Mouse (Mus musculus) adrenal gland, postnatal 10 days (tissue): ENCODE results near the gene Nol3. TPM values are rescaled to one million over a fixed set of nuclear protein-coding genes. Genes with fewer than 3 reads are reported as not detected.

ENCODE experiments used
- DNase-seq: peaks from one replicate; pipeline ENCODE4 v3.0.0; 2021; ENCODE audit warnings: mixed read lengths
- total RNA-seq, 2 experiments: library from RNA; stranded (reverse); gene quantifications; 2 replicates each; pipeline ENCODE4 v1.2.3; 2021

The Nol3 gene
- total RNA-seq, 2 experiments from 2014 or later = 9.4 to 13.1 TPM

- no peak for DNase-seq
Observed at GRCm38 (mm10) chr8:105263244-105263912, 12.6 kb upstream of the Nol3 start.

DNA sequence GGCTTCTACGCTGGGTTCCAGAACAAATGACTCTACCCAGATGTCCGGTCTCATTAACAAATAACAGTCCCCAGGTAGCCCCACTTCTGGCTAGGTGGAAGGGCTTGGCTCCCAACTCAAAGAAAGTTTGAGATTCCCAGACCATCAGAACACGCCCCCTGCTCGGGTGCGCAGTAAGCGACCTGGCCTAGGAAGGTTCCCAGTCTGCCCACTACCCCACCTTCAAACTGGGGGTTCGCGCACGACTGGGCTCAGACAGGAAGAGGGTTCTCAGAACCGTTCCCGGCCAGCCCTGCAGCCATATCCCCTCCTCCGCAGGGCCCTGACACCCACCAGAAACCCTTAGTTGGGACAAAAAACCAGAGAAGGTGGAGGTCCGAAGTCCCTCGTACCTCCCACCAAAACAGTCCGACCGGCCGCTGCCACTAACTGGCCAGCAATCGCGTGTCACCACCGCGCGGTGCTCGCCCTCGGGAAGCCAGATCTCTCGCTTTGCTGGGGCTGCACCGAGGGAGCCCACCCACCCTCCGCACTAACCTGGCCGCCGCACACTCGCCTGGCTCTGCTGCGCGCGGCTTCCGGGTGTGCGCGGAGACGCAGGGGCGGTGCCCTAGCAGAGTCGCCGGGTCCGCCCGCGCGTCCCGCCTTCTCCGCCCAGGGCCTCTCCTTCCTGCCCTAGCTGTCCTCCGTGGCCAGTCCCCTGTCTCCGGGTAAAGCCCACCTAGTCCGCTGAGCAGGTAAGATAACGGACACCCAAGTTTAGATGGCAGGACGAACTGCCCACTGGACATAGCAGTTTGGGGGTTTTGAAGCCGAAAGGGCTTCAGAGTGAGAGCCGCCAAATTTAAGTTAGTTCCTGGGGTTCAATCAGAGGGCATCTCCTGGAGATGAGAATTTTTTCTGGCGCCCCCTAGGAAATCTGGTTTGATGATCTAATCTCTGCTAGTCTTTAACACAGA, 11.6 kb upstream of the Nol3 start, which contains the start of the genes Tradd and Fbxl8:
TSS of gene Tradd (minus strand) at position 586 of the 959 bp plus-strand sequence.
TSS of gene Fbxl8 (plus strand) at position 625 of the 959 bp plus-strand sequence.
- peak; percentile 89 for DNase-seq

- DNase-seq = no peak
Observed at GRCm38 (mm10) chr8:105265128-105265527, 10.8 kb upstream of the Nol3 start.

GRCm38 (mm10) chr8:105266775-105267174, 9.2 kb upstream of the Nol3 start:
- no peak for DNase-seq

DNA sequence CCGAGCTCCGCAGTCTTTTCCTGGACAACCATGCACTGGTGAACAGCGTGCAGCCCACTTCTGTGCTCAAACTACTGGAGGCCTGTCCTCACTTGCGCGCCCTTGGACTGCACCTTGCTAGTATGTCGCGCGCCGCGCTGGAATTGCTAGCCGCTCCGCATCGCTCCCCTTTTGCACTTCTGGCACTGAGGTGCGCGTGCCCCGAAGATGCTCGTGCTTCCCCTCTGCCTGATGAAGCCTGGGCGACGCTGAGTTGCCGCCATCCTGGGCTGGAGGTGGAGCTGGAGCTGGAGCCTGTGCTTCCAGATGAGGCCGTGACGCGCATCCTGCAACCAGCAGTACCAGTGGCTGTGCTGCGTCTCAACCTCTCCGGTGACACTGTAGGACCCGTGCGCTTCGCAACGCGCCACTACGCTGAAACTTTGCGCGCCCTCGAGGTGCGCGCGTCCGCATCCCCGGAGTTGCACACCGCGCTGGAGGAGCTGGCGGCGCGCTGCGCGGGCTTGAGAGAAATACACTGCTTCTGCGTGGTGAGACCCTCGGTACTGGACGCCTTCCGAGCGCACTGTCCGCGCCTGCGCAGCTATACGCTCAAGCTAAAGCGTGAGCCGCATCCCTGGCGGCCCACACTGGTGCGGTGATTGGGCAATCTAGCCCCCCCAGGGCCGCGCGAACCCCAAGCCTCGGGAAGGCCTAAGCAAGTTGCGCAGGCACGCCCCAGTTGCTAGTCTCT, 7.4 kb upstream of the Nol3 start:
- DNase-seq = peak; percentile 49

- DNase-seq = peak; percentile 35
Observed at GRCm38 (mm10) chr8:105269075-105269458, 6.9 kb upstream of the Nol3 start.

DNA sequence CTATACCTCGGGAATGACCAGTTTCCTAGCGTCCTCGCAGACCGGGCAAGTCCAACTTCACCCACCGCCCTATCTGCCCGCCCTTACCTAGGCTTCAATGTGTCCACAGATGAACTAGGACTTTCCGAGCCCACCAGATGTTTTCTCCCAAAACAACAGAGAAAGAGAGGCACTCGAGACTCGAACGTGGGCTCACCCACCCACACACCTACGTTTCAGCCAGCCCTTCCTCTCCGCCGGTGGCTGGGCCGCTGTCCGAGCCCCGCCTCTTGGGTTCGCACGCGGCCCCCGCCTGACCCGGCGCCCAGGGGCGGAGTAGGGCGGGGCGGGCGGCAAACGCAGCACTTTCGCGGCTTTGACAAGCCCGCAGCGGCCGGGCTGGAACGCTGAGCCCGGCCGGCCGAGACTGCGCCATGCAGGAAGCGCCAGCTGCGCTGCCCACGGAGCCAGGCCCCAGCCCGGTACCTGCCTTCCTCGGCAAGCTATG, 6.4 kb upstream of the Nol3 start, which contains the start of gene Hsf4:
TSS of gene Hsf4 (plus strand) at position 341 of the 487 bp plus-strand sequence.
- DNase-seq = peak; percentile 82

DNA sequence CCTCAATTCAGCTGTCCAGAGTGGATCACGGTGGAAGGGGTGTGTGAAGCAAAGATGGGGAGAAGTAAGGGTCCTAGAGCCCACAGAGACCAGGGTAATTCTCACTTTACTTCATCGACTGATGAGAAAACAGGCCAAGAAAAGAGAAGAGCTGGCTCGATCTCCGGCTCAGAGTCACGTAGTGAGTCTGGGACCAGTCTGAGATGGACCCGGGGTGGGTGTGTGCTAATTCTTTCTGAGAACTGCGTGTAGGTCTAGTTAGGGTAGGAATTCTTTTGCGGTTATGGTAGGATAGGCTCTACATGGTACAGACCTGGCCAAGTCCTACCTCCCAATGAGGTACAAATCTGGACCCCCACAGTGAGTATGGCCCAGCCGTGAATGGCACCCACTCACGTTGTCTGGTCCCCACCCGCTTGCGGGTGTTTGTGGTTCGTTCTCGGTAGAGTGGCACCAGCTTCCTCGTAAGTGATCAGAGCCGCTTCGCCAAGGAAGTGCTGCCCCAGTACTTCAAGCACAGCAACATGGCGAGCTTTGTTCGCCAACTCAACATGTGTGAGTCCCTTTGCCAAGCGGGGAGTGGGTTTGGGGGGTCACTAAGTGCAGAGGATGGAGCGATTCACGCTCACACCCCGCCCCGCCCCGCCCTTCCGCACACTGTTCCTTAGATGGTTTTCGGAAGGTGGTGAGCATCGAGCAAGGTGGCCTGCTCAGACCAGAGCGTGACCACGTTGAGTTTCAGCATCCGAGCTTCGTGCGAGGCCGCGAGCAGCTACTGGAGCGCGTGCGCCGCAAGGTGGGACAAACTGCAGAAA, 5.6 kb upstream of the Nol3 start:
- no peak for DNase-seq

- no peak for DNase-seq
Observed at GRCm38 (mm10) chr8:105270916-105271186, 5.1 kb upstream of the Nol3 start.

DNA sequence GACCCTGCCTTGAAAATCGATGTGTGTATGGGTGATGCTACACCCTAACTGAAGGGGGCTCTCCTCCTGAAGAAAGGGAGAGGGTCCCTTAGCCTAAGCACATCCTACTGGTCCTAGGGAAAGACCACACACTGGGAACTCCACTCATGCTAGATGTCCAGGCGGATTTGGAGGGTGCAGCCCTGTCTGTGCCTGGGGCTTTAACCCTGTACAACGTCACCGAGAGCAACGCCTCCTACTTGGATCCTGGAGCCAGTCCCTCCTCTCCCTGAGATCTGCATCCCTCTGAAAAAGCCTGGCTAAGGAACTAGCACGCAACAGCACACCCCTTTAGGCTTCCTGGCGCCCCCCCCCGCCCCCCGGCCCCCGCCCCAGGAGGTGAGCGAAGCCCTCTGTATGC, 553 bp upstream of the Nol3 start:
- DNase-seq = no peak

DNA sequence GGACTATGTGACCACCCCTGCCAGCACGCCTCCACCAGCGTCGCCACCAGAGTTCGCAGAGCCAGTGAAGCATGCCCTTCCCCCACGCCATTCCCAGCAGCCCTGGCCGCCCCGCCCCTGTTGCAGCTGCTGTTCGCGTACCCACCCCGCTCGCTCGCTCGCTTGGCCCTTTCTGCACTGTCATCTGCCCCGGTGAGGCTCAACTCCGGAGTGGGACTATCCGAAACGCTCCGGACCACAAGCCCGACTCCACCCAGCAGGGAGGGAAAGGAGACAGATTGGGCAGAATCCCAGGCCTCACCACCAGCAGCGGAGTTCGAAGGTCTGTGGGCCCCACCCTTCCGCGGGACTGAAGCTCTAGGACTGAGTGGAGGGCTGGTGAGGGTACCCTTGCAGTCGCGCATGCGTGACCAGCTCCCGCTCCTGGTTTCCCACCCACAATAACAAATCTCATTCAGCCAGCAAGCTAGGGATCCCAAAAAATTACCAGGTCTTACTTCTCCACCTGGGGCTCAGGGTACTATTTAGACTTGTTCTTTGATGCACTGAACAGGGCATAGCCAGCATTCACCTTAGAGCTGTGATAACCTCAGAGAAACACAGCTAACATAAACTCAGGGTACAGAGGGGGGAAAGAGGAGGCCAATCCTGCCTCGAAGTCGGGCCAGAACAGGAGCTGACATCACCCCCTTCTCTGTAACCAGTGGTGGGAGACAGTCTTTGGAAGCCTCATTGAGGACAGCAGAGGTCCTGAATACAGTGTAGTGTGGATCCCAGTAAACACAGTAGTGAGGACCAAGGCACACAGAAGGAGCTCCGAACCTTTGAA, 566 bp downstream of the Nol3 start:
- peak; percentile 72 for DNase-seq

DNA sequence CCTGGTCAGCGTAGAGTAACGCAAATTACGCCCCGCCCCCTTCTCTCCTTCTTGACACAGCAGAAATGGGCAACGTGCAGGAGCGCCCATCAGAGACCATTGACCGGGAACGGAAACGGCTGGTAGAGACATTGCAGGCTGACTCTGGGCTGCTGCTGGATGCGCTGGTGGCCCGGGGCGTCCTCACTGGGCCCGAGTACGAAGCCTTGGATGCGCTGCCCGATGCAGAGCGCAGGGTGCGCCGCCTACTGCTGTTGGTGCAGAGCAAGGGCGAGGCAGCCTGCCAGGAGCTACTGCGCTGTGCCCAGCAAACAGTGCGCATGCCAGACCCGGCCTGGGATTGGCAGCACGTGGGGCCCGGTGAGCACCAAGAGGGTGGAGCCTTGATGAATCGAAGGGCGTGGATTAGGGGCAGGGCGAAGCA, 3.0 kb downstream of the Nol3 start:
- DNase-seq = peak; percentile 94

DNA sequence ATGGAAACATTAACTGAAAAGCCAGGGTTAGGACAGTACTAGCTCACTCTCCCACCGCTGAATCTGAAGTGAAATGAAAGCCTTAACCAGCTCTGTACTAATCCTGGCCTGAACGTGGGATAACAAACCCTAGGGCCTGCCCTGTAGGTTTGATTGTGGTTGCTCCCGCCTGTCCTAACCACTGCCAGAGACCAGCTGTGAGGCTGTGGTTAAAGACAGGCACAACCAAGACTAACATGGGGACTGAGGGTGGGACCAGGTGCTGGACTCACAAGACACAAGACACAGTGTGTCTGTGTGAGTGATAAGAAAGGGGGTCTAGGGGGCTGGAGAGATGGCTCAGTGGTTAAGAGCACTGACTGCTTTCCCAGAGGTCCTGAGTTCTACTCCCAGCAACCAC, 4.6 kb downstream of the Nol3 start:
- no peak for DNase-seq

DNA sequence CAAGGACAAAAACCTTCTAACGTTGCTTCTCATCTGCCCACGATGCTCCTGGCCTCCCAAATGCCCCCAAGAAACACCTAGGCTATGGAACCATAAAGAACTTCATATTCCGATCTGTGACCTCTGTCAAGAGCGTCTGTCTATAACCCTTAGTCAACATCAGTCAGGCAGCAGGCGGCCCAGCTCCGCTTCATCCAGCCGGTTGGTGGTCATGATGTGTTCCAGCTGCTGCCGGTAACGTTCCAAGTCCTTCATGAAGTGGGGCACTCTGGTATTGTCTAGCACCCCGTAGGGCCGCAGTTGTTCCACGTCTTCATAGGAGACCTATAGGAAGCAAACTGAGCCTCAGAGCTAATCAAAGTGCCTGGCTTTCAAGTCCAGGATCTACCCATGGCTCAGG, 5.9 kb downstream of the Nol3 start:
- no peak for DNase-seq

GRCm38 (mm10) chr8:105282239-105282638, 6.3 kb downstream of the Nol3 start:
- DNase-seq = no peak

DNA sequence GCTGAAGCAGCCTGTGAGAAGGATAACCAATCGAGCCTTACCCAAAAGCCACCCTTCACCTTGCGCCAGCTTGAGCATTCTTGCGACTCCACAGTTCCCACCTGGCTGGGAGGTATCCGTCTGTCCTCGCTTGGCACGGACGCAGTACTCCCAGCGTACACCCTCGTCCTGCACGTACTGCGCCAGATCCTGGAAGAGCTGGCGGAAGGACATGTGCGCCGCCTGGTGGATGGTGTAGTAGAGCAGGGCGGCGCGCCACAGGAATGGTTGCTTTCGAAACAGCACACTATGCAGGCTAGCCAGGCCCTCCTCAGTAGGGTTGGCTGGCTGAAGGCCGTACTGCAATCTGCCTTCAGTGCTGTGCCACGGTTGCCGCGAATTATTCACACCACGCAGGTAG, 7.1 kb downstream of the Nol3 start:
- DNase-seq = peak; percentile 79

DNA sequence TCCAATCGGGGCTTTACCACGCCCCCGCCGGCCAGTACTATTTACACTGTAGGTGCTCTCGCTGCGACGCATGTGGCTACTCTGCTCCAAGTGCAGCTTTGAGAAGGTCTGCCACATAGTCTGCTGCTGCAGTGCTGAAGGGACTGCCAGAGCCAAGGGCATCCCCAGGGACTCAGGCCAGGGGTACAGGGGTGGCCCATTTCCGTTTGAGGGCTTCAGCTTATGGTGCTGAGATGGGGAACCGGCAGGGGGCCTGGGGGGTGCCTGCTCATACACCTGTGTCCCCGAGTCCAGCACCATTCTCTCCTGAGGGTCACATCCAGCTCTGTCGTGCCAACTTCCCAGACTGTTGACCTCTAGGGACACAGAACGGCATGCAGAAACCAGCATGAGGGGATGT, 9.6 kb downstream of the Nol3 start:
- no peak for DNase-seq

DNA sequence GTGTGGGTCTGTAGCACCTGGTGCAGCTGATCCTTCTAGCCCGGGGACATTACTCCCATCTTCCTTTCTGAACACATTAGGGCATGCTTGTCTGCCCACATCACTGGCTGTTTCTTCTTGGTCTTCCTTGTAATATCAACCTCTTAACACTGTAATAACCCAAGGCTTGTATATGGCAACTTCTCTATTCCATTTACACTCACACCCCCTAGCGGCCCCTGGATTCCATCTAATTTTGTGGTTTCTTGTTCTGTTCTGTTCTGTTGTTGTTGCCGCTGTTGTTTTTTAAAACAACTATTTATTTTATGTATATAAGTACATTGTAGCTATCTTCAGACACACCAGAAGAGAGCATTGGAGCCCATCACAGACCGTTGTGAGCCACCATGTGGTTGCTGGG, 11.0 kb downstream of the Nol3 start:
- no peak for DNase-seq

DNA sequence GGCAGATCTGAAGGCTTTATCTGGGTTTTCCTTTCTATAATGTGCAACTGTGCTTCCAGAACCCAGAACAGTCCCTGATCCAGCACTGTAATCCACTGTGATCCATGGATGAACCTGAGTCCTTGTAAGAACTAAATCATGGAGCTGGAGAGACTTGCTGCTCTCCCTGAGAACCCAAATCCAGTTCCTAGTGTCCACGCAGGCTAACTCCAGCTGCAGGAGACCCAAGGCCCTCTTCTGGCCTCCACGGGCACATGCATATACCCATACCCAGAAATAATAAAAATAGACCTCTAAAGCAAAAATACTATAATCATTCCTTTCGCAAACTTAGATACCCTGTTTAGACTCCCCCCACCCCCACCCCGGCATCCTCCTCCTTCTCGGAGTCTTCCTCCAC, 12.3 kb downstream of the Nol3 start:
- no peak for DNase-seq

- peak; percentile 94 for DNase-seq
Observed at GRCm38 (mm10) chr8:105288958-105289732, 13.2 kb downstream of the Nol3 start.
